Mouse (Mus musculus) MEL (cell line): ENCODE data around the gene Hnrnpa2b1. TPM values are rescaled to one million over a fixed set of nuclear protein-coding genes. Genes with fewer than 3 reads are reported as not detected.

Source experiments
- DNase-seq: peaks from one replicate; pipeline ENCODE4 v3.0.0; 2011; ENCODE audit warnings: low read depth, low spot score
- H3K27ac ChIP-seq: 2 replicates; pipeline ENCODE4 v1.5.1; 2012; ENCODE audit warnings: low read depth, mild to moderate bottlenecking, control low read depth, low read length, moderate library complexity; ENCODE audit not compliant: control insufficient read depth
- H3K27me3 ChIP-seq, 2 experiments: fragments of 150-350 bp in 1 of 2; sonication (generic) in 1 of 2; 2 replicates each; pipeline ENCODE4 v1.6.1; 2012; ENCODE audit warnings: low read length in 2 of 2, mild to moderate bottlenecking in 2 of 2, improper control_type of control experiment in 1 of 2, moderate library complexity in 1 of 2; ENCODE audit not compliant: insufficient read depth in 2 of 2, control insufficient read depth in 1 of 2
- H3K36me3 ChIP-seq, 2 experiments: 2 replicates each; pipeline ENCODE4 v1.6.1; 2012 to 2014; ENCODE audit warnings: low read length in 2 of 2, improper control_type of control experiment in 1 of 2, inconsistent platforms in 1 of 2, mild to moderate bottlenecking in 1 of 2; ENCODE audit not compliant: insufficient read depth in 2 of 2, control insufficient read depth in 1 of 2
- H3K4me1 ChIP-seq, 2 experiments: fragments of 150-350 bp in 1 of 2; sonication (generic) in 1 of 2; 2 replicates each; pipeline ENCODE4 v1.6.1; 2012; ENCODE audit warnings: low read length in 2 of 2, improper control_type of control experiment in 1 of 2, mild to moderate bottlenecking in 1 of 2; ENCODE audit not compliant: insufficient read depth in 2 of 2, control insufficient read depth in 1 of 2
- H3K4me3 ChIP-seq, 2 experiments: fragments of 150-350 bp in 1 of 2; sonication (generic) in 1 of 2; 2 replicates each; pipeline ENCODE4 v1.5.1; 2012; ENCODE audit warnings: low read depth in 2 of 2, low read length in 2 of 2, mild to moderate bottlenecking in 2 of 2, moderate library complexity in 2 of 2, control low read depth in 1 of 2, improper control_type of control experiment in 1 of 2; ENCODE audit not compliant: control insufficient read depth in 1 of 2, insufficient read depth in 1 of 2
- H3K79me2 ChIP-seq: 2 replicates; pipeline ENCODE4 v1.6.1; 2012; ENCODE audit warnings: mild to moderate bottlenecking, low read length, moderate library complexity; ENCODE audit not compliant: control insufficient read depth, poor library complexity, insufficient read depth
- H3K9ac ChIP-seq: 2 replicates; pipeline ENCODE4 v1.6.1; 2012; ENCODE audit warnings: low read depth, mild to moderate bottlenecking, control low read depth, low read length, moderate library complexity; ENCODE audit not compliant: control insufficient read depth, poor library complexity, severe bottlenecking
- H3K9me3 ChIP-seq: fragments of 150-350 bp; sonication (generic); replicated peaks from 2 replicates; pipeline ENCODE4 v1.6.1; 2012; ENCODE audit warnings: mild to moderate bottlenecking, low read length, improper control_type of control experiment, moderate library complexity; ENCODE audit not compliant: insufficient read depth
- CHD2 ChIP-seq: IDR thresholded peaks from 2 replicates; pipeline ENCODE4 v1.6.1; 2011; ENCODE audit warnings: low read length, improper control_type of control experiment
- E2F4 ChIP-seq: IDR thresholded peaks from 2 replicates; pipeline ENCODE4 v1.6.1; 2011; ENCODE audit warnings: low read depth, low read length, improper control_type of control experiment, borderline replicate concordance
- ETS1 ChIP-seq: IDR thresholded peaks from 2 replicates; pipeline ENCODE4 v1.6.1; 2012; ENCODE audit warnings: low read depth, mild to moderate bottlenecking, inconsistent platforms, low read length, improper control_type of control experiment, moderate library complexity
- GATA1 ChIP-seq: IDR thresholded peaks from 2 replicates; pipeline ENCODE4 v1.6.1; 2011; ENCODE audit warnings: low read depth, low read length, improper control_type of control experiment
- JUND ChIP-seq: IDR thresholded peaks from 2 replicates; pipeline ENCODE4 v1.6.1; 2011; ENCODE audit warnings: low read depth, mild to moderate bottlenecking, improper control_type of control experiment, low read length
- KAT2A ChIP-seq: conservative IDR thresholded peaks from 2 replicates; pipeline ENCODE4 v1.6.1; 2012; ENCODE audit warnings: low read depth, low read length, improper control_type of control experiment, inconsistent platforms
- MAFK ChIP-seq: IDR thresholded peaks from 2 replicates; pipeline ENCODE4 v1.6.1; 2011; ENCODE audit warnings: low read depth, mild to moderate bottlenecking, low read length, improper control_type of control experiment, borderline replicate concordance
- MAX ChIP-seq: IDR thresholded peaks from 2 replicates; pipeline ENCODE4 v1.6.1; 2011; ENCODE audit warnings: low read length, improper control_type of control experiment
- MXI1 ChIP-seq: IDR thresholded peaks from 2 replicates; pipeline ENCODE4 v1.6.1; 2011; ENCODE audit warnings: mild to moderate bottlenecking, low read depth, low read length, improper control_type of control experiment
- MYC ChIP-seq: IDR thresholded peaks from 2 replicates; pipeline ENCODE4 v1.6.1; 2011; ENCODE audit warnings: low read depth, mild to moderate bottlenecking, low read length, improper control_type of control experiment, moderate library complexity
- NELFE ChIP-seq: IDR thresholded peaks from 2 replicates; pipeline ENCODE4 v1.6.1; 2011; ENCODE audit warnings: low read depth, low read length, improper control_type of control experiment
- NRF1 ChIP-seq: IDR thresholded peaks from 2 replicates; pipeline ENCODE4 v1.6.1; 2014; ENCODE audit warnings: low read depth, mild to moderate bottlenecking, inconsistent platforms, low read length, improper control_type of control experiment, moderate library complexity; ENCODE audit not compliant: poor library complexity, insufficient read depth, severe bottlenecking
- POLR2AphosphoS2 ChIP-seq: IDR thresholded peaks from 2 replicates; pipeline ENCODE4 v1.6.1; 2011; ENCODE audit warnings: low read length, improper control_type of control experiment
- POLR2AphosphoS5 ChIP-seq: IDR thresholded peaks from 2 replicates; pipeline ENCODE4 v1.6.1; 2012; ENCODE audit warnings: low read depth, borderline replicate concordance, mild to moderate bottlenecking, inconsistent platforms, low read length, moderate library complexity, mixed read lengths
- RCOR1 ChIP-seq: IDR thresholded peaks from 2 replicates; pipeline ENCODE4 v1.6.1; 2012; ENCODE audit warnings: low read depth, mild to moderate bottlenecking, inconsistent platforms, low read length, improper control_type of control experiment
- TAL1 ChIP-seq: IDR thresholded peaks from 2 replicates; pipeline ENCODE4 v1.6.1; 2012; ENCODE audit warnings: mild to moderate bottlenecking, inconsistent platforms, low read length, moderate library complexity, mixed read lengths
- TCF12 ChIP-seq: IDR thresholded peaks from 2 replicates; pipeline ENCODE4 v1.6.1; 2014; ENCODE audit warnings: low read depth, mild to moderate bottlenecking, inconsistent platforms, low read length, improper control_type of control experiment, moderate library complexity
- USF1 ChIP-seq: IDR thresholded peaks from 2 replicates; pipeline ENCODE4 v1.6.1; 2014; ENCODE audit warnings: low read depth, mild to moderate bottlenecking, inconsistent platforms, low read length, improper control_type of control experiment, moderate library complexity
- ZC3H11A ChIP-seq: IDR thresholded peaks from 2 replicates; pipeline ENCODE4 v1.6.1; 2012; ENCODE audit warnings: low read depth, mild to moderate bottlenecking, inconsistent platforms, low read length, improper control_type of control experiment
- polyA plus RNA-seq, 2 experiments: library from polyadenylated mRNA; stranded (reverse) in 1 of 2; unstranded in 1 of 2; fragments of >175 nt in 1 of 2; fragments of >200 nt in 1 of 2; gene quantifications; 2 replicates each; pipeline versions ENCODE4 v1.2.1 to v1.2.4; 2012; ENCODE audit warnings: low replicate concordance in 2 of 2, low read depth in 1 of 2; ENCODE audit not compliant: insufficient read length in 2 of 2, insufficient read depth in 1 of 2, missing spikeins in 1 of 2
- total RNA-seq: library from RNA; depleted of rRNA; stranded (reverse); fragments of 300-350 nt; gene quantifications from 2 replicates; pipeline ENCODE4 v1.2.3, GENCODE M21; 2012; rRNA removed

Hnrnpa2b1 gene
- total and polyA plus RNA-seq, 3 experiments, result 635 to 1,710 (median 1,226) TPM

- H3K4me1 ChIP-seq, result no peaks in the 10 kb centered on the region
- peaks cover 1 to 3% of the 10 kb centered on the region in 2 experiments; a peak in 2 of 4 replicates for H3K27me3 ChIP-seq
- TF ChIP-seq NELFE, result no peak
- no peak for TF ChIP-seq MAX
- no peak for TF ChIP-seq USF1
- no peak for TF ChIP-seq POLR2AphosphoS2
- no peak for TF ChIP-seq JUND
- no peak for TF ChIP-seq ETS1
- TF ChIP-seq MAFK, result no peak
- TF ChIP-seq POLR2AphosphoS5, result no peak
- no peak for TF ChIP-seq KAT2A
- no peak for TF ChIP-seq MXI1
- TF ChIP-seq TCF12, result no peak
- H3K36me3 ChIP-seq, result no peaks in the 10 kb centered on the region
- no peaks in the 10 kb centered on the region for H3K9me3 ChIP-seq
- H3K4me3 ChIP-seq, result no peak overlapping the region
- H3K27ac ChIP-seq, result no peak overlapping the region
- no peak for DNase-seq
- no peak overlapping the region for H3K9ac ChIP-seq
- H3K79me2 ChIP-seq, result no peaks in the 10 kb centered on the region
Observed at GRCm38 (mm10) chr6:51417306-51417936, 52.3 kb downstream of the Hnrnpa2b1 start.

- no peak for TF ChIP-seq MXI1
- TF ChIP-seq TAL1, result no peak
- TF ChIP-seq NRF1, result no peak
- no peak for TF ChIP-seq KAT2A
- TF ChIP-seq GATA1, result no peak
- TF ChIP-seq POLR2AphosphoS5, result no peak
- TF ChIP-seq MYC, result no peak
- no peak for TF ChIP-seq CHD2
- no peak for TF ChIP-seq E2F4
- TF ChIP-seq NELFE, result no peak
- TF ChIP-seq ETS1, result no peak
- TF ChIP-seq RCOR1, result no peak
- TF ChIP-seq ZC3H11A, result no peak
- Histone ChIP-seq H3K27ac (no peak overlapping the region), H3K36me3 (no peaks in the 10 kb centered on the region), H3K9ac (no peak overlapping the region), H3K79me2 (no peaks in the 10 kb centered on the region), H3K4me1 (no peaks in the 10 kb centered on the region), H3K9me3 (no peaks in the 10 kb centered on the region), H3K27me3 (peaks cover 0 to 3% of the 10 kb centered on the region in 2 experiments; a peak in 1 of 4 replicates), H3K4me3 (no peak overlapping the region)
- DNase-seq, result no peak
Observed at GRCm38 (mm10) chr6:51416433-51416832, 53.3 kb downstream of the Hnrnpa2b1 start.

Other genes with a start within 250 kb of the Hnrnpa2b1 start
- 0.07 and 0.15 TPM in 2 replicates for gene Nfe2l3, start 37.2 kb downstream of the Hnrnpa2b1 start, total RNA-seq
- under 1 TPM in 1 of 2 experiments, not detected in 1; 0.21 TPM for gene Nfe2l3, start 37.2 kb downstream of the Hnrnpa2b1 start, polyA plus RNA-seq
- gene Cbx3, start 466 bp upstream of the Hnrnpa2b1 start, total RNA-seq, result 250 and 253 TPM in 2 replicates
- 100 to 1,000 TPM in 1 of 2 experiments, not detected in 1; 177 TPM for gene Cbx3, start 466 bp upstream of the Hnrnpa2b1 start, polyA plus RNA-seq
- 3.9 and 6.6 TPM in 2 replicates for gene Snx10, start 54.0 kb upstream of the Hnrnpa2b1 start, total RNA-seq
- 1 to 10 TPM in 1 of 2 experiments, not detected in 1; 7.0 TPM for gene Snx10, start 54.0 kb upstream of the Hnrnpa2b1 start, polyA plus RNA-seq